Mouse (Mus musculus): Measurements from ENCODE around the gene Acox3. TPM values are rescaled to one million over a fixed set of nuclear protein-coding genes. Genes with fewer than 3 reads are reported as not detected.
A peak's percentile ranks its signal among the peaks of the same experiment; 100 is the strongest.

Gene Acox3
- polyA plus RNA-seq, 1 experiment from 2014 or later = 9.6 TPM

- Histone ChIP-seq H3K27ac (replicated peaks) (no peak overlapping the region), H3K9ac (ENCODE audit: low read length) (no peak overlapping the region), H3K4me3 (ENCODE audit: low read depth, low read length) (no peak overlapping the region), H3K4me1 (replicated peaks; ENCODE audit: control insufficient read depth, insufficient read depth) (no peaks in the 10 kb centered on the region), H3K27me3 (ENCODE audit: control insufficient read depth, insufficient read depth, low read length) (no peaks in the 10 kb centered on the region), H3K9me3 (ENCODE audit: control insufficient read depth, low read length) (no peaks in the 10 kb centered on the region), H3K4me2 (replicated peaks; ENCODE audit: low read depth) (no peak overlapping the region), H3K36me3 (ENCODE audit: control insufficient read depth, insufficient read depth, low read length) (no peaks in the 10 kb centered on the region; the same call in 1 of the 2 replicates)
- no peak for TF ChIP-seq CTCF (IDR thresholded peaks at IDR 0.05; ENCODE audit: low read depth)
- WGBS = 67% methylated on average over 9 of the region's 9 CpGs
- ATAC-seq (ENCODE audit: low FRiP score, low TSS enrichment) (peak; percentile 24; the same call in 1 of the 2 replicates), DNase-seq (ENCODE audit: low spot score) (peak; percentile 58)
These were observed 79.2 kb downstream of the Acox3 start for GRCm38 (mm10) chr5:35662021-35662545.

Other genes with a start within 250 kb of the Acox3 start
- gene Hmx1, start 193.9 kb upstream of the Acox3 start, polyA plus RNA-seq (2015; fragmentation: Nextera tagmentation; extraction: Ambion mirVana) = not detected in 2 replicates
- 10.5 and 11.0 TPM in 2 replicates for gene Cpz, start 57.3 kb upstream of the Acox3 start, polyA plus RNA-seq (2015; fragmentation: Nextera tagmentation; extraction: Ambion mirVana)
- 2.9 and 3.2 TPM in 2 replicates for gene Trmt44, start 8.0 kb upstream of the Acox3 start, polyA plus RNA-seq (2015; fragmentation: Nextera tagmentation; extraction: Ambion mirVana)
- 39.4 and 47.5 TPM in 2 replicates for gene Htra3, start 96.7 kb downstream of the Acox3 start, polyA plus RNA-seq (2015; fragmentation: Nextera tagmentation; extraction: Ambion mirVana)
- gene Sh3tc1, start 156.9 kb downstream of the Acox3 start, polyA plus RNA-seq (2015; fragmentation: Nextera tagmentation; extraction: Ambion mirVana) = 2.8 and 3.2 TPM in 2 replicates
- 1.3 and 1.5 TPM in 2 replicates for gene Ablim2, start 174.8 kb downstream of the Acox3 start, polyA plus RNA-seq (2015; fragmentation: Nextera tagmentation; extraction: Ambion mirVana)